Mouse (Mus musculus): ENCODE measurements around the gene Kirrel2.

Gene Kirrel2

DNA sequence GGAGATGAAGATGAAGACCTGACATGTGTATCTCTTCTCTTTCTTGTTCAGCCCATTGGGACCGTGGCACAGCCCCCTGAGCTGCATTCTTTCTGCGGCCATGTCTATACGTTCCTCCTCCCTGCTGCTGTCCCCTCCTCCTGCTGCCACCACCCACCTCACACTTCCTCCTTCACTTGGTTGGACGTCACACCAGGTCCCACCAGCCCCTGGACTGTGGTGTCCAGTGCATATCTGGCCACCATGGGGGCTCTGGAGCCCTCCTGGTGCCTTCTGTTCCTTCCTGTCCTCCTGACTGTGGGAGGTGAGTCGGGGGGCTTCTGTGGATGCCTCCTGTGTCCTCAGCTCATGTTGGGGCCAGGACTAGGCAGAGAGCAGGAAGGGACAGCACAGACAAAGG lies 43.9 kb downstream of the Kirrel2 start, which contains the start of gene Tyrobp:
Gene Tyrobp (plus strand): TSS at position 165 of the 400 bp plus-strand sequence.
- DNase-seq (ENCODE audit: low spot score in 2 of 2): no peak

DNA sequence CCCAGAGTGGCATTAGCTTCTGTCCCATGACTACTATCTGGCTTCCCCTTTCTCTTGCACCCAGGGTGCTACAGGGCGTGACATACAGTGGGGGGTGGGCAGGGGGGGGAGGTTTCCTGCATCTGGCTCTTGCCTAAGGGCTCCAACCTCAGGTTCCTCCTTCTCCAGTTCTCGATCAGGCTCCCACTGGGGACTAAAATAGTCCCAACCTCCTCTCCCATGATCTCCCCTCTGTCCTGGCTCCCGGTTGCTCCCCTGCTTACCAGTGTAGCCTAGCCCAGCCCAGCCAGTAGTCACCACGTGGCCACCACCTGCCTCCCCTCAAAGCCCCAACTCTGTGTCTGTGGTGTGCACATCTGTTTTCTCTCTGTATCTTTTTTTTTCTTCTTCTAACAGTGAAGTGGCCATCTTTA lies 44.7 kb downstream of the Kirrel2 start:
- DNase-seq (ENCODE audit: low spot score in 2 of 2): no peak

GRCm38 (mm10) chr7:30411023-30411422 lies 46.5 kb downstream of the Kirrel2 start:
- no peak for DNase-seq (ENCODE audit: low spot score in 2 of 2)

DNA sequence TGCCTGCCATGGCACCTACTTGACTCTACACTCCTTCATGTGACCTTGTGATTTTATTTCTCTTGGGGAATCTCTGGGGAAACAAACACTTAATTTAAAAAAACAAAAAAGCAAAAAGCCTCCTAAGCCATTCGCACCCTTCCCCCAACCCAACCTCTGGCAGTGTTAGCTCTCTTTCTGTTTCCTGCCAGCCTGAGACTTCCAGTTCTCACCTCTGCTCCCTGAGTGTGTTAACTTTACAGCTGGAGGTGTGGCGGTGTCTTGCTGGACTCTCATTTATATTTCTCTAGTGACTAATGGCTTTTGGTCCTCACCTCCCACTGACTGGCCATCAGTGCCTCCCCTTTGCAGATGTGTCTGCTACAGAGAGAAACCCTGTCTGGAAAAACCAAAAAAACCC lies 47.7 kb downstream of the Kirrel2 start:
- no peak for DNase-seq (ENCODE audit: low spot score in 2 of 2)

DNA sequence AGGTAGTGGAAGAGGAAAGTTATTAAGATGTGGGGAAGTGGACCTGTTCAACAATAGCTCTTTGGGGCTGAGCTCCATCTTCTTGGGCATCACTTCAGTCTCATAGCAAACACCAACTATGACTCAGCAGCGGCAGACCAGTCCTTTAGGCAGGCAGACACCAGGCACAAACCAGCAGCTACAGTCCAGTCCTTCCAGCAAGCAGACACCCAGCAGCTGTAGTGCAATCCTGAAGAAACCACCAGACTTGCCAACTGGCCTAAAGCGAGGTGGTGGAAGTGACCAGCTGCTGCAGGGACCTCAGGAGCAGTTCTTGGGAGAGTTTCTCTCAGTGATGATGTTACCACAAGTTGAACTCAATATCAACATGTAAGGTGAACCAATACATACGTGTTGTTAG lies 48.9 kb downstream of the Kirrel2 start:
- no peak for DNase-seq (ENCODE audit: low spot score in 2 of 2)

DNA sequence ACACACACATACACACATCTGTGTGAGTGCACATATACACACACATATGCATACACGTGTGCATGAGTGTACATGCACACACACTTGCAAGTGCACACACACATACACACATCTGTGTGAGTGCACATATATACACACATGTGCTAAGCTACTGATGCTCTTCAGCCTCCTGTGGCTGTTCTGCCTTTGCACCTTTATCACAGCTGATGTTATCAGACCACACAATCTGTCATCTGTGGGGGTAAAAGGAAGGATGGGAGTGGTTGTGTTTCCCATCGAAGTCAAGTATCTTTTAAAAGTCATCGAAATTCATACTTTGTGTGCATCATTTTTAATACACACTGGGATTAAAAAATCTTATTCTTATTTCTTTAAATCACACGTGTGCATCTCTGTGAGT lies 55.1 kb downstream of the Kirrel2 start:
- DNase-seq (ENCODE audit: low spot score in 2 of 2): no peak

- no peak for DNase-seq (ENCODE audit: low spot score in 2 of 2)
These were observed 57.8 kb downstream of the Kirrel2 start for GRCm38 (mm10) chr7:30399671-30400070.

Measured in frontal cortex, postnatal 36 days (tissue).